Mouse (Mus musculus) forebrain, embryonic 15.5 days (tissue): ENCODE results near the gene Plpp6. TPM values are rescaled to one million over a fixed set of nuclear protein-coding genes. Genes with fewer than 3 reads are reported as not detected.

Source experiments
- ATAC-seq: fragments of 200-750 bp; cut with Nextera tagmentation; replicated peaks from 2 replicates; pipeline ENCODE4 v1.8.0; 2017; ENCODE audit warnings: mild to moderate bottlenecking, moderate TSS enrichment, moderate library complexity
- H3K27ac ChIP-seq: fragments of 300-500 bp; sonication (generic); replicated peaks from 2 replicates; pipeline ENCODE4 v1.5.1; 2015; ENCODE audit warnings: mild to moderate bottlenecking, inconsistent platforms
- H3K27me3 ChIP-seq: fragments of 300-500 bp; sonication (generic); 2 replicates; pipeline ENCODE4 v1.6.1; 2015; ENCODE audit warnings: inconsistent platforms
- H3K36me3 ChIP-seq: fragments of 300-500 bp; sonication (generic); 2 replicates; pipeline ENCODE4 v1.6.1; 2015; ENCODE audit warnings: mild to moderate bottlenecking, inconsistent platforms
- H3K4me1 ChIP-seq: fragments of 300-500 bp; sonication (generic); 2 replicates; pipeline ENCODE4 v1.6.1; 2015; ENCODE audit warnings: inconsistent platforms
- H3K4me2 ChIP-seq: fragments of 300-500 bp; sonication (generic); replicated peaks from 2 replicates; pipeline ENCODE4 v1.6.1; 2015; ENCODE audit warnings: mild to moderate bottlenecking, inconsistent platforms
- H3K4me3 ChIP-seq: fragments of 300-500 bp; sonication (generic); 2 replicates; pipeline ENCODE4 v1.5.1; 2015; ENCODE audit warnings: mild to moderate bottlenecking, inconsistent platforms
- H3K9ac ChIP-seq: fragments of 300-500 bp; sonication (generic); replicated peaks from 2 replicates; pipeline ENCODE4 v1.6.1; 2015; ENCODE audit warnings: mild to moderate bottlenecking, inconsistent platforms
- H3K9me3 ChIP-seq: fragments of 300-500 bp; sonication (generic); 2 replicates; pipeline ENCODE4 v1.6.1; 2016; ENCODE audit warnings: inconsistent platforms
- WGBS: fragments of 180-500 bp; shearing (Covaris S2); methylation state at CpG from one replicate; pipeline ENCODE4 v1.1.7; 2015; ENCODE audit warnings: mixed read lengths; 5-methylcytosine and 5-hydroxymethylcytosine counted together
- polyA plus RNA-seq: library from polyadenylated mRNA; unstranded; fragments of >200 nt; fragmentation: Nextera tagmentation; extraction: Ambion mirVana; gene quantifications from 2 replicates; pipeline ENCODE4 v1.2.1, GENCODE M21; 2015

Plpp6 gene
- 8.4 and 8.8 TPM in 2 replicates for polyA plus RNA-seq

- peak within 1 kb of the TSS; percentile 96 for H3K4me3 ChIP-seq
- no peaks in the 10 kb centered on the region for H3K9me3 ChIP-seq
- peak within 1 kb of the TSS; percentile 93 for H3K9ac ChIP-seq
- peak within 1 kb of the TSS; percentile 87 for H3K27ac ChIP-seq
- H3K4me1 ChIP-seq: peaks cover 36% of the 10 kb centered on the region
- ATAC-seq: peak; percentile 92
- peak within 1 kb of the TSS; percentile 91 for H3K4me2 ChIP-seq
- 1% methylated on average over 73 of the region's 73 CpGs for WGBS
- no peaks in the 10 kb centered on the region for H3K36me3 ChIP-seq
- no peaks in the 10 kb centered on the region for H3K27me3 ChIP-seq
These were observed at the start of gene Plpp6 for GRCm38 (mm10) chr19:28963842-28964551. TSS of gene Plpp6 (plus strand) at chr19:28963953.

- WGBS: 82% methylated on average over 6 of the region's 6 CpGs
These were observed 49.2 kb upstream of the Plpp6 start for GRCm38 (mm10) chr19:28914598-28914997.

GRCm38 (mm10) chr19:28915602-28916250, 48.0 kb upstream of the Plpp6 start:
- 76% methylated on average over 2 of the region's 2 CpGs for WGBS
- H3K4me3 ChIP-seq: no peak overlapping the region
- no peak overlapping the region for H3K9ac ChIP-seq
- H3K27me3 ChIP-seq: no peaks in the 10 kb centered on the region
- H3K9me3 ChIP-seq: no peaks in the 10 kb centered on the region
- no peak overlapping the region for H3K4me2 ChIP-seq
- H3K4me1 ChIP-seq: no peaks in the 10 kb centered on the region
- H3K27ac ChIP-seq: no peak overlapping the region
- no peak for ATAC-seq
- H3K36me3 ChIP-seq: no peaks in the 10 kb centered on the region

More at GRCm38 (mm10) chr19:28914598-28914997, 49.2 kb upstream of the Plpp6 start:
- no peaks in the 10 kb centered on the region for H3K36me3 ChIP-seq
- H3K4me1 ChIP-seq: no peaks in the 10 kb centered on the region
- H3K9ac ChIP-seq: no peak overlapping the region
- H3K4me3 ChIP-seq: no peak overlapping the region
- H3K9me3 ChIP-seq: no peaks in the 10 kb centered on the region
- H3K27me3 ChIP-seq: no peaks in the 10 kb centered on the region
- ATAC-seq: no peak
- H3K4me2 ChIP-seq: no peak overlapping the region
- H3K27ac ChIP-seq: no peak overlapping the region

- Histone ChIP-seq H3K4me2 (no peak overlapping the region), H3K27me3 (no peaks in the 10 kb centered on the region), H3K9me3 (no peaks in the 10 kb centered on the region), H3K9ac (no peak overlapping the region), H3K27ac (no peak overlapping the region), H3K4me1 (no peaks in the 10 kb centered on the region), H3K36me3 (no peaks in the 10 kb centered on the region), H3K4me3 (no peak overlapping the region)
- WGBS: 50% methylated on average over 4 of the region's 4 CpGs
- ATAC-seq: no peak
These were observed 47.3 kb upstream of the Plpp6 start for GRCm38 (mm10) chr19:28916492-28916891.

GRCm38 (mm10) chr19:28917839-28918238, 45.9 kb upstream of the Plpp6 start:
- no peak for ATAC-seq
- Histone ChIP-seq H3K4me2 (no peak overlapping the region), H3K27me3 (no peaks in the 10 kb centered on the region), H3K9me3 (no peaks in the 10 kb centered on the region), H3K4me1 (no peaks in the 10 kb centered on the region), H3K27ac (no peak overlapping the region), H3K4me3 (no peak overlapping the region), H3K36me3 (no peaks in the 10 kb centered on the region), H3K9ac (no peak overlapping the region)
- 84% methylated on average over 5 of the region's 5 CpGs for WGBS

GRCm38 (mm10) chr19:28926366-28926765, 37.4 kb upstream of the Plpp6 start:
- no peak for ATAC-seq
- no peak overlapping the region for H3K4me2 ChIP-seq

GRCm38 (mm10) chr19:28927396-28927795, 36.4 kb upstream of the Plpp6 start:
- Histone ChIP-seq H3K4me3 (no peak overlapping the region), H3K9me3 (no peaks in the 10 kb centered on the region), H3K9ac (no peak overlapping the region), H3K4me1 (no peaks in the 10 kb centered on the region), H3K36me3 (no peaks in the 10 kb centered on the region), H3K4me2 (no peak overlapping the region), H3K27ac (no peak overlapping the region), H3K27me3 (no peaks in the 10 kb centered on the region)
- WGBS: 87% methylated on average over 4 of the region's 4 CpGs
- no peak for ATAC-seq

More at GRCm38 (mm10) chr19:28926366-28926765, 37.4 kb upstream of the Plpp6 start:
- no peaks in the 10 kb centered on the region for H3K4me1 ChIP-seq
- H3K27me3 ChIP-seq: no peaks in the 10 kb centered on the region
- H3K36me3 ChIP-seq: no peaks in the 10 kb centered on the region
- H3K4me3 ChIP-seq: no peak overlapping the region
- no peaks in the 10 kb centered on the region for H3K9me3 ChIP-seq
- H3K27ac ChIP-seq: no peak overlapping the region
- no peak overlapping the region for H3K9ac ChIP-seq
- 90% methylated on average over 5 of the region's 5 CpGs for WGBS

- H3K27ac ChIP-seq: no peak overlapping the region
These were observed 34.7 kb upstream of the Plpp6 start for GRCm38 (mm10) chr19:28929034-28929433.

GRCm38 (mm10) chr19:28934897-28935296, 28.9 kb upstream of the Plpp6 start:
- 89% methylated on average over 3 of the region's 3 CpGs for WGBS
- ATAC-seq: no peak
- Histone ChIP-seq H3K4me1 (no peaks in the 10 kb centered on the region), H3K36me3 (no peaks in the 10 kb centered on the region), H3K9ac (no peak overlapping the region), H3K4me2 (no peak overlapping the region), H3K4me3 (no peak overlapping the region), H3K9me3 (no peaks in the 10 kb centered on the region), H3K27ac (no peak overlapping the region), H3K27me3 (no peaks in the 10 kb centered on the region)

More at GRCm38 (mm10) chr19:28929034-28929433, 34.7 kb upstream of the Plpp6 start:
- H3K4me1 ChIP-seq: no peaks in the 10 kb centered on the region
- no peak overlapping the region for H3K9ac ChIP-seq
- no peaks in the 10 kb centered on the region for H3K36me3 ChIP-seq
- no peaks in the 10 kb centered on the region for H3K27me3 ChIP-seq
- no peak overlapping the region for H3K4me3 ChIP-seq
- H3K9me3 ChIP-seq: no peaks in the 10 kb centered on the region
- ATAC-seq: no peak
- no peak overlapping the region for H3K4me2 ChIP-seq

GRCm38 (mm10) chr19:28940135-28940874, 23.4 kb upstream of the Plpp6 start:
- no peaks in the 10 kb centered on the region for H3K9me3 ChIP-seq
- no peak overlapping the region for H3K4me2 ChIP-seq
- no peak overlapping the region for H3K4me3 ChIP-seq
- no peaks in the 10 kb centered on the region for H3K36me3 ChIP-seq
- no peak for ATAC-seq
- H3K9ac ChIP-seq: no peak overlapping the region
- WGBS: 87% methylated on average over 9 of the region's 9 CpGs
- H3K4me1 ChIP-seq: no peaks in the 10 kb centered on the region
- no peaks in the 10 kb centered on the region for H3K27me3 ChIP-seq
- no peak overlapping the region for H3K27ac ChIP-seq

GRCm38 (mm10) chr19:28941271-28941670, 22.5 kb upstream of the Plpp6 start:
- Histone ChIP-seq H3K9ac (no peak overlapping the region), H3K4me1 (no peaks in the 10 kb centered on the region), H3K27me3 (no peaks in the 10 kb centered on the region), H3K9me3 (no peaks in the 10 kb centered on the region), H3K27ac (no peak overlapping the region), H3K4me2 (no peak overlapping the region), H3K4me3 (no peak overlapping the region), H3K36me3 (no peaks in the 10 kb centered on the region)
- WGBS: 80% methylated on average over 4 of the region's 4 CpGs
- no peak for ATAC-seq

- Histone ChIP-seq H3K27me3 (no peaks in the 10 kb centered on the region), H3K36me3 (no peaks in the 10 kb centered on the region), H3K9me3 (no peaks in the 10 kb centered on the region), H3K9ac (no peak overlapping the region), H3K27ac (no peak overlapping the region), H3K4me2 (no peak overlapping the region), H3K4me1 (0 out of 2 replicates have a peak, but pooled peaks cover 2% of the 10 kb centered on the region), H3K4me3 (no peak overlapping the region)
- 53% methylated on average over 4 of the region's 4 CpGs for WGBS
- no peak for ATAC-seq
These were observed 17.0 kb upstream of the Plpp6 start for GRCm38 (mm10) chr19:28946782-28947181.
